Mouse (Mus musculus) erythroblast, embryonic 14.5 days (primary cell): ENCODE results near the gene Pink1.

Experiments
- GATA1 ChIP-seq: IDR thresholded peaks from 2 replicates; pipeline ENCODE4 v1.6.1; 2012; ENCODE audit warnings: low read length, inconsistent platforms, mixed read lengths
- TAL1 ChIP-seq: IDR thresholded peaks from 3 replicates; pipeline ENCODE4 v1.6.1; 2012; ENCODE audit warnings: low read length, inconsistent platforms, mixed read lengths

- TF ChIP-seq GATA1 = no peak
- TF ChIP-seq TAL1 = no peak
Measured at GRCm38 (mm10) chr4:138324451-138324850, 1.7 kb downstream of the Pink1 start.
